Mouse (Mus musculus) naive thymus-derived CD4-positive, alpha-beta T cell, adult 2 months (primary cell): Measurements from ENCODE around the gene 1700029P11Rik.
"Not testable (repeated sequence)": the region's sequence is repeated elsewhere in the genome, so short reads cannot be mapped to it uniquely, and the experiment has no call there.

Source experiments
- DNase-seq: peaks from one replicate; pipeline ENCODE4 v3.0.0-alpha.2; 2011; ENCODE audit warnings: low read depth

The 1700029P11Rik gene

DNA sequence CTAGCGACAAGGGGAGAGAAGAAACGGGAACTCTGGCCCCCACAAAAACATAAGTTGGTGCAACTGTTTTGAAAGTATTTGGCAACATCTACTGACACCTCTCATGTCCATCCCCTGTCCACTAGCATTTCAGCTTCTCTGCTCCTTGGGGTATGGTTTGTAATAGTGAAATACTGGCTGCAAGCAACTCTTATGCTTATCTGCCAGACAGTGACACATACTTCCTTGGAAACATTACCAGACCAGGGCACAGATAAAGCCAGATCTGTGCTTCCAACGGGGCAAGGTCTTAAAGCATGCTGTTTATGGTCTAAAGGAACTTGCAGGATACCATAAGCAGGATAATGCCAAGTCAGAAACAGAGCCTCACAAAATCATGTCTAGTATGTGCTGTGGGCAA is 21.4 kb upstream of the 1700029P11Rik start:
- DNase-seq, result no peak

DNA sequence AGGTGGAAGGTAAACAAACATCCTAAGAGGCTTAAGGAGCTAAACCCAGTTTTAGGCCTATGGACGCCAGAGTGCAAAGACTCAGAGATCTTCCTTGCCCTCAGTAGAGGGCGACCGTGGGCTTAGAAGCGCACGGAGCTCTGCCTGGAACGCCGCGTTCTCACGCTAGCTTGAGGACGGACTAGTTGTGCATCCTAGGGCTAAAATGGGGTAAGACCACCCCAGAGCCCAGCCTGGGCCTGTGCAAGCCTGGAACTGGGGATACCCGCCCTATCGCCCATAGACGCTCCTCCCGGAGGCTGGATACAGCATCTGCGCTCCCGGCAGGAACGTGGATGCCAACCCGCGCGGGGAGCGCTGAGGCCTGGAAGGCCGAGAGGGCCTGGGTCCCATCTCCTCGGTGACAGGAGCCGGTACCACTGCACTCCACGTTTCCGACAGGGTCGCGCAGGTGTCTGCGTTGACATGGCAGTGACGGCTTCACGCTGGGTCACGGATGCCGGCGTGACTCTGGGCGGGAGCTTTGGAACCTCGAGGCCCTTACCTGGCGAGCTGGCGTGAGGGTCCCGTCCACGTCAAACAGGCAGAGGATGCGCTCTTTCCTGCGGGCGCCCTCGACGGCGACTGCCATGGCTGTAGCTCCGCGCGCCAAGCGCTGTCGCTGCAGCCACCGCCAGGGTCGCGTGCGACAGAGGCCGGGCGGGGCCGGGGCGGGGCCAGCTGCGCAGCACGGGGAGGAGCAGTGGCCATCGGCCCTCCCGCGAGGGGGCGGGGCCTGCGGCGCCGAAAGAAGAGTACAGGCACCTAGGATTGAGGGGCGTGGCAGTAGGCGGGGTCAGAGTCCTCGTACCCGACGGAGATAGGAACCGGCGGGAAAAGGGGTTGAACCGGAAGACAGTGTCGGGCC is 19.9 kb upstream of the 1700029P11Rik start, which contains the start of gene Pmm1:
Gene Pmm1, minus strand, starts transcription at position 760 of the 907 bp plus-strand sequence.
- DNase-seq, result peak; percentile 100

DNA sequence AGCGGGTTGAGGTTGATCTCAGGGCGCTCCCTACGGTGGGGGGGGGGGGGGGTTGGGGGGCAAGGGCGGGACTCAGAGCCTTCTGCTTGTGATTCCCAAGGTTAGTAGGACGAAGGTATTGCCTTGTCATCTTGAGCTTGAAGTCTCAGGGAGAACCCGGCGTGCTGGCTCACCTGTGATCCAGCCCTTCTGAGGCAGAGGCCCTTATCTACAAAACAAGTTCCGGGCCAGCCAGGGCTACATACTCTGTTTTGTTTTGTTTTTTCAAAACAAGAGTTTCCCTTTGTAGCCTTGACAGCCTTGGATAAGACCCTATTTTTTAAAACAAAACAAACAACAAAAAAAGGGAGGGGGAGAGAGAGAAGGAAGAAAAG is 19.3 kb upstream of the 1700029P11Rik start:
- DNase-seq, result no peak

DNA sequence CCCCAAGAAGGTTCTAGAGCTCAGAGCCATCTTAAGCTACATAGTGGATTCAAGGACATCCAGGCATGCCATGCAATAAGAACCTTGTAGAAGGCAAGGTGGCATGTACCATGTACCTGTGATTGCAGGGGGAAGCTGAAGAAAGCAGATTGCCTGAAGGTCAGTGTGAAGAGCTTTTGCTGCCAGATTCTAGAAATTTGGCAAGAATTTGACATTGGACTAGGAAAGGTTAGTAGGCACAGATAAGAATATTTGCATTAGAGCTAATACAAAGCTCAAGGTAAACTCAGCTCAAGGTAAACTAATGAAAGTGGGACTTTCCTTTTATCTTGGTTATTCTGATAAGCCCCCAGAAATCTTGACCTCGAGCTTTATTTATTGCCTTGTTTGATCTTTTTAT is 16.1 kb upstream of the 1700029P11Rik start:
- DNase-seq, result no peak

DNA sequence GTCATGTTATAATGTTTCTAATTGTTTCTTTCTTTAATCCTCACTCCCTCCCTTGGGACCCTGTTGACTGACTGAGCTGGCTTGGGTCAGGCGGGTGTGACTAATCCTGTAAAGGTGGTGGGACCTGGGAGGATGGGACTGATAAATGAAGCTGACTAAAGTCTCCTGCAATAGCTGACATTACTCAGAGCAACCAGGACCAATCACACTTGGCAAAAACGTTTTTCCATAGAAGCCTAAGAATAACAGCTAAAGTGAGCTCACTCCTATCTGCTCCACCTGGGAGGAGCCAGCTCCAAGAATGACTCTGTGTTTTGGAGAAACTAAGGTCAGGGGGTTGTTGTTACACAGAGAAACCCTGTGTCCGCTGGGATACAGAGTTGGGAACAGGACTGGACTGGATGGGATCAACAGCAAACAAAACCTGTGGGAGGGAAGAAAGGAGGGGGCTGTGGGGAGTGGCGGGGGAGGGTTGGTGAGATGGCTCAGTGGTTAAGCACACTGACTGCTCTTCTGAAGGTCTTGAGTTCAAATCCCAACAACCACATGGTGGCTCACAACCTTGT is 15.3 kb upstream of the 1700029P11Rik start:
- DNase-seq, result no peak

DNA sequence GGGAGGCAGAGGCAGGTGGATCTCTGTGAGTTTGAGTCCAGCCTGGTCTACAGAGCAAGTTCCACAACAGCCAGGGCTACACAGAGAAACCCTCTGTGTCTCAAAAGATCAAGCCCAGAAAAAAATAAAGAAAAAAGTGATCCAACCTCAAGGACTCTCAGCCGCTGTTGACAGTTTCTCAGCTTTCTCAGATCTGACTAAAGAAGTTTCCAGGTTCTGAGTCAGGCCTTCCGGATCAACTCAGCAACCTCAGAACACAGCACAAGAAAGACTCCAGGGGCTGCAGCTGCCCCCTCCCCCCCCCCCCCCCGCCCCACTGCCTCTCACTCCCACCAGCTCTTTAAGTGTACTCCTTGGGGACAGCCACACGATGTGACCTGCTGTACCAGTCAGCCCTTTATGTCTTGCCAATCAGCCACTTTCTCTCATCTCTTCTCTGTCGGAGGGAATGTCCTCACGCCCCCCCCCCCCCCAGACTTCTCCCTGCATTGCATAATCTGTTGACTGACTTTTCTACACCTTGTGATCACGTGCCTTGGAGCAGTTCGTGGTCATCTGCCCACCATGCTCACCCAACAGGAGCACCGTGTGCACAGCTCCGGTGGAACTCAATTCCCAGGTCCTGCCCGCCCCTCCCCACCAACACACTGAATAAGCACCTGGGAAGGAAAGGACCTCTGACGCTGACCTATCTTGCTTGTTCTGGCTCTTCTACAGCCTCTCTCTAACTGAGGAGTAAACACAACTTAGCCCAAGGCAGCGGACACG is 14.1 kb upstream of the 1700029P11Rik start:
- DNase-seq, result no peak

DNA sequence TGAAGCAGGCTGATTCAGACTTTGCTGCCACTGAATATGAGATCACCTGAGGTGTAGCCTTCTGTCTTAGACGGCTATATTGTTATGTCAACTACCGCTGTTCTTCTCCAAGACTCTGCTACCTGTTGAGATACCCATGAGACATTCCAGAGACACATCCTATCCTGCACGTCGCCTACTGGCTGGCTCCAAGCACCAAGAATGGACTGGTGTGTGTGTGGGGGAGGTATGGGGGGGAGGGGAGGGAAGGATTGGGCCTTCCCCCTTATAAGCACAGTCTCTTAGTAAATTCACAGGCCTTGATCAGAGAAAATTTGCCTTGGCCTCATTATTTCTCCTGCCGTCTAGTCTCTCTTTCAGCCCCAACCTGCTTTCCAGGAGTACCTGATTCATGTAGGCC is 12.5 kb upstream of the 1700029P11Rik start:
- no peak for DNase-seq

DNA sequence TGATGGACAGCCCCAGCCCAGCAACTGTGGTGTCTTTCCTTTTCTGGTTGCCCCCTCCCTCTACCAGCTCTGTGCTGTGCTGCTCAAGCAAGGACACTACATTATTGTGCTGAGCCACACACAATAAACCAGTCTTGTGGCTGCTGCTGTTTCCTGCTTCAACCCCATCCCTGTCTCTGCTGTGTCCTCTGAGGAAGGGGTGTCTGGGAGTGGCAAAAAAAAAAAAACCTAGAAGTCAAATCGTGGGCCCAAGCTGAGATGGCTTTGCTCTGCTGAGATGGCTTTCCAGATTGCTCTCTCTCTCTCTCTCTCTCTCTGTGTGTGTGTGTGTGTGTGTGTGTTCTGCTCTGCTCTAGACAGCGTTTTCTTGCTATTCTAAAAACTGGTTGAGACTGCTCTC is 11.9 kb upstream of the 1700029P11Rik start:
- DNase-seq, result no peak

DNA sequence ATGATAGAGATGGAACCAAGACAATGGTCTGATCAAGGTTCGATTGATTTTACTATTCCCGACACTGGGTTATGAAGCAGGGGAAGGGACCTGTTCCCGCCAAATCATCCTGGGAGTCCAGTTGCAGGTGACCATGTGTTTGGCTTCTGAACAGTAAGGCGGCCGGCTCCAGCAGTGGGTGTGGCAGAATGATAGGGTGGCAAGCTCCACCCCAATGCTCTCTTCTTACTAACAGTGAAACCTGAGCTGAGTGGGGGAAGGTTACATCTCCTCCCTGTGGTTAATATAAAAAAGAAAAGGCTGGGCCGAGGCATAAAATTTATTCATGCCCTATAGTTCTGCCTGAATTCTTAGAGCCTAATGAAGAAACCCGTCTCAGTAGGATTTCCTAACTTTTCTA is 11.2 kb upstream of the 1700029P11Rik start:
- DNase-seq, result no peak

DNA sequence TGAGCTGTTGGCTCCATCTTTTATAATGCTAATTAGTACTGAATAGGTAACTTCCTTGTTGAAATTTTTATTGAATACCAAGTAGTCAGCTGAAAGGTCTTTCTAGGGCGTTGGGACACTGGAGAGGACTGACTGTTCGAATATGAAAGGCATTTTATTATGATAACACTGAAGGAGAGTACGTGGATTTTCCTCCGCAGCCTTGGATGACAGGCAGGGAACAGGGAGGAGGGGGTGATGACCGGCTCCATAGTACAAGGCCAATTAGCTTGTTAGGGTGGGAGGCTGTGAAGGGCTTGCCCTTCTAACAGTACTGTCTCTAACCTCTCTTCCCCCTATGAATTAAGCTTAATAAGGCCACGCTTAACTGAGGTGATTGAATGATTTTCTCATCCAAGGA is 10.7 kb upstream of the 1700029P11Rik start:
- DNase-seq, result not testable (repeated sequence)

DNA sequence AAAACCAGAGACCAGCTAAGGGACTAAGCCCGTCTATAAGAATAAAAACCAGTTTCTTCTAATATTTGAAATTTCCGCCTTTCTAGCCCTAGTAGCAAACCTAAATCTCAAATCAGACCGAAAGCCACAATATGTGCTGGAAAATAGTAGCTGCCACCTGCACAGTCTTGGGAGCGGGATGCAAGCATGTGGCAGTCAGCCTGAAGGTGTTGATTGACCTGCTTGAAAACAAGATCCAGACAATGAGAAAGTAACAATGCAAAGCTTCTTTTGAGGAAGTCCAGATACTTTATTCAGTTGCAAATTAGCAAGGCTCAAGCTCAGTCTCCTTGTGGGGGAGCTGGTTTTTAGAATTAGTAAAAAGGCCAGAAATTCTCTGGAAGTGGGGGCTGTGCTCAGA is 9.8 kb upstream of the 1700029P11Rik start:
- DNase-seq, result not testable (repeated sequence)

DNA sequence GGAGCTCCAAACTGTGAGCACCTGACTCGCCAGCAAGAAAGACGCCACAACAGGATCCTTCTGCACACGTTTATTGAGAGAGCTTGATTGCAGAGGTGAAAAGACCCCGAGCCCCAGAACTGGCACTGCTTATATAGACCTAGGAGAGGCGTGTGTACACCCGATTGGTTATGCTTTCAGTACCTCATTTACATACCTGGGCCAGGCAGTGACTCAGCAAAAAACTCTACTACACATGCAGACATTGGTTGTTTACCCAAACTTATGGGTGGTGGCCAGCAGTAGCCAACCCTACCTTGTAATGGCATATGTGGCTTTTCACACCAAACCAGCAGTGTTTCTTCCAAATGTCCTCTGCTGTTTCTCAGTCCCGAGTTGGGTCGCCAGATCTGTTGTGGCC is 5.2 kb upstream of the 1700029P11Rik start:
- not testable (repeated sequence) for DNase-seq

DNA sequence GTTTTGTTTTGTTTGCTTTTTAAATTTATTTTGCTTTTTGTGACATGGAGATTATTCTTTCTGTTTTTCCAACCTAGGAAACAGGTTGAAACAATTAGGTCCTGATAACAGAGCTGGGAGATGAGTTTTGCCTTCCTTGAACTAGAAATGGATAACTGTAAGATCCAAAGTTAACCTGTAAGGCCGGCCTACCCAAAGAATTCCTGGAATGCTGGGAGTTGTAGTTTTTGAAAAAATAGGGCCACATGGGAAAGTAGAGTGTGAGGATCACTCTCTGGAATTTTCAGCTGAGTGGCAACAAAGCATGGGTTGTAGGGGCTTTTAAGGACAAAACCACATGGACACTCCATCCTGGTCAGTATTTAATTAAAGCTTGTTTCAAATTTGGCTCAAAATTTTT is 1.8 kb downstream of the 1700029P11Rik start:
- DNase-seq, result no peak

DNA sequence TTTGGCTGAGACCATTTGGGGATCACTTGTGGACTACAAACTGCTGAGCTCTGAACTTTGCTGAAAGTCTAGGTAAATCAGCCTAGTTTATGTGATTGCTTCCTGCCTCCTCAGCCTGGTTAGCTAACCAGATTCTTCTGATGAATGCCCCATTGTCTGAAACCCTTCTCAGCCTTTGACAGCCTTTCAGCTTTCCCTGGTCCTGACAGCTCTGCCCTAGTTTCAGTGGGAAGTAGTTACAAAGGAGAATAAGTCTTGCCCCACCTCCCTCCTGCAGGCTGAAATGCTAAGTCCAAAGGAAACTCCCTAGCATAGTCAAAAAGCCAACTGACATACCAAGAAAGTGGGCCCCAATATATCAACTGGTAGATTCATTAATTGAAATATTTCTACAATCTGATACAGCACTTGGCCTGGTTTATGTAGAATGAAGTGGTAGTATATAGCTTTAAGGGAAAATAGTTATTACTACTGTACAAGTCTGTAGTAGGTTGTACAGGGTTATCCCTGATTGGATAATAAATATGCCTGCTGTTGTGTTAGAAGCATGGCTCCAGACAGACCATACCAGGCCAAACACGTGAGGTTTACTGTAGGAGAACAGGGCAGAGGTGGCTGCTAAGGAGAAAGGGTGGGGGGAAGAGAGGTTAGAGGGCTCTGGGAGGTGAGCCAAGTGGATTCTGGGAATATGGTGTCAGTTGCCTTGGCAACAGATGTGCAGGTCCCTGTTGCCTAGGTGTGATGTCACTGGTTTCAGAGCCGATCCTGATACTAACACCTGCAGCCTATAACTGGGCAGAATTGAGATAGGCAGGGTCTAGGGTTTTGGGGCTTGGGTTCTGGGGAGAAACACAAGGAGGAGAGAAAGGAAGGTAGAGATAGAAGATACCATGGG is 5.2 kb downstream of the 1700029P11Rik start:
- no peak for DNase-seq

DNA sequence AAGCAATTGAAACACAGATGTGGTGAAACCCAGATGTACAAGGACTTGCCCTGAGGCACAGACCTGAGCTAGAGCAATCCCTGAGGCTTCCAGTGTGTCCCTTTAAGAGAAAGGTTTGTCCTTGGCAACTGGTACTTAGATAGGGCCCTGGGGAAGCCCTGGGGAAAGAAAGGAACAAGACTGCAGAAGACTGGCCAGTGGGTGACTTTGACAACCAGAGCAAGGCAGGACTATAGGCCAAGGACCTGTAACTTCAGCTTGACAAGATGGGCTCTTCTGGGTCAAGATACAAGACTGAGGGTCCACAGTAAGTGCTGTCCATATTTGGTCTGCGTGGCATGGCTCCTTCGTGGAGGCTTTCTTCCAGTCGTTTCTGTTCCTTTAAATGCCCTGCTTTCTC is 7.3 kb downstream of the 1700029P11Rik start, which contains the start of gene Xrcc6:
Gene Xrcc6, plus strand, starts transcription at position 190 of the 400 bp plus-strand sequence.
- no peak for DNase-seq

DNA sequence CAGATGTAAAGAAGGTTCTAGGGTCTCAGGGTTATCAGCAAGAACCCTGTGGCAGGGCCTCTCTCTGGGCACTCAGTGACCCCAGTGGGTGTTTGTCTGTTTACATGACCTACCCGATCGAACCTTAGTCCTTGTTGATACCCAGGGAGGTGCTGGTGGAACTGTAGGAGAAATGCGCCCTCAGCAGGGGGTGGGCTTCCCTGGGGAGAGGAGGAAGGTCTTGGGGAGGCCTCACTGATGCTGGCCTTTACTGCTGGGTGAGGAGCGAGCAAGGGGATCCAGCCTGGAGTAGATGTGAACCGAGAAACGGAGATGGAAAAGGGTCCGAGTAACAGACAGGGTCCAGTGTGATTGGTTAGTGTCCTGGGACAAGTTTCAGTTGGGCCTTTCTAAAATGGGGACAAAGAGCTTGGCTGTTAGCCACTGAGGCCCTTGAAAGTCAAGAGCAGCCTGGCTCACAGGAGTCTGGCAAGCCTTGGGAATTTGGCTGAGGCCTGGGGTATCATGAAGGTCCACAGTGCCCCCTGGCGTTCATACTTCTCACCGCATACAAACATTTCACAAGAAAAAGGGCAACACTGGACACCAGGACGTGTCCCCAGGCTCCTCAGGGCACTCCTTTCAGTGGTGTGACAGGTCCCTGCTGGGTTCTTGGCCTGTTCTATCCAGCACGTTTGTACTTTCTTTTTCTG is 9.2 kb downstream of the 1700029P11Rik start:
- DNase-seq, result peak; percentile 79

DNA sequence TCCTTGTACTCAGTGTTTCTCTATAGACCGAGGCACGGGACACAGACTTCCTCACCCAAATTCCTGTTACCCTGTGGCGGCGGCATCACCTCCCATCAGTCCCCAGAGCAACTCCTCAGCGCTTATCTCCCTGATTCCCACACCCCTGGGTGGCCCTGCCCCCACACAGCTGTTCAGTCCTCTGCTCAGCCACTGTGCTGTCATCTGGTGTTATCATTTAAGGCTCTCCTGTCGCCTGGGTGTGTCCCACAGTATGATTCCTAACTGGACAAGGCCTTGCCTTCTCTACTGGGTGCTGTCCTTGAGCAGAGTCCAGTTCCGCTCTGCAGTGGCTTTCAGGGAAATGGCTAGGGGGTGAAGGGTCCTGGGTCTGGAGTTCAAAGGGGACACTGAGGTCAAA is 10.2 kb downstream of the 1700029P11Rik start:
- DNase-seq, result no peak

DNA sequence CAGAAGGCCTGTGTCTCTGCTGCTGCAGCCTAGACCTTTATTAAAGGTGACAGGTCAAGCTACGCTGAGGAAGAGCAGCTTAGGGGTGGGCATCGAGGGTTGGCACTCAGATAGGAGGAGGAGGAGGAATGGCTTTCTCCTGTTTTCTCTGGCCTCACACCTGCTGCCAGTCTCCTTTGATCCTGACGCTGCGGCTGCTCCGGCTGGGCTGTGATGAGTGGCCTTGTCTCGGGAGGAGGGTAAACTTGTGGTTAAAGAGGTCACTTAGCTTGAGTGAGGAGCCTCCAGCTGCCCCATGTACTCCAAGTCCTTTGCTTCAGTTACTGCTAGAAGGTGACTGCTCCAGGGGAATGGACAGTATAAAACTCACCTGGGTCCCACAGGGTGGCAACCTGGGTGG is 13.7 kb downstream of the 1700029P11Rik start:
- DNase-seq, result no peak

DNA sequence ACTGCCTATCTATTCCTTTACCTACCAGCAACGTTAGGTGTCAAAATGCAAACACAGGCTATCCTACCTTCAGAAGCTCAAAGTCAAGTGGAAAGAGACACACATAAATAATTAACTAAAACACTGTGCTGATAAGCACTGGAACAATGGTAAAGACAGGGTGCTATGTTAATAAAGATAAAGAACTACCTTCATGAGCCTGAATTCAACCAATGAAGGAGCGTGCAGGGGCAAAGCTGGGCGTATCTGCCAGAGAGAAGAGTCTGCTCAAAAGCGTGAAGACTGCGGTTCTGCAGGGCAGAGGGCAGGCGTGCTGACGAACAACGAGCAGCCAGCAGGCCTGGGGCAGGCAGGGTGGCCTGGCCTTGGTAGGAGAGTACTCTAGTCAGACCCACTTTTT is 23.9 kb downstream of the 1700029P11Rik start:
- DNase-seq, result no peak

DNA sequence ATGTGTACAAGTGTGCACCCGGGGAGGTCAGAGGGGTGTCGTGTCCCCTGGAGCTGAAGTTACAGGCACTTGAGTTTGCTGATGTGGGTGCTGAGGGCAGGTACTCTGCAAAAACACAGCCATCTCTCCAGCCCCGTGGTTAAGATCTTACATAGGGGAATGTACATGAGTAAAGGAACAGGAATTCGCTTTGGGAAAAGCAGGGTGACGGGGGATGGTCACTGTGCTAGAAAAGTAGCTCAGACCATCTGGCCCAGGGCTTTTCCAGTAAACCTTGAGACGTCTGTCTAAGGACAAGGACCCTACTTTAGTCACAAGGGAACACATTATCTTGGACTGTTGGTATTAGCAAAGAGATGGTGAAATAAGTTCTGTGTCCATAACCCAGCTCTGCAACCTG is 31.6 kb downstream of the 1700029P11Rik start:
- no peak for DNase-seq

DNA sequence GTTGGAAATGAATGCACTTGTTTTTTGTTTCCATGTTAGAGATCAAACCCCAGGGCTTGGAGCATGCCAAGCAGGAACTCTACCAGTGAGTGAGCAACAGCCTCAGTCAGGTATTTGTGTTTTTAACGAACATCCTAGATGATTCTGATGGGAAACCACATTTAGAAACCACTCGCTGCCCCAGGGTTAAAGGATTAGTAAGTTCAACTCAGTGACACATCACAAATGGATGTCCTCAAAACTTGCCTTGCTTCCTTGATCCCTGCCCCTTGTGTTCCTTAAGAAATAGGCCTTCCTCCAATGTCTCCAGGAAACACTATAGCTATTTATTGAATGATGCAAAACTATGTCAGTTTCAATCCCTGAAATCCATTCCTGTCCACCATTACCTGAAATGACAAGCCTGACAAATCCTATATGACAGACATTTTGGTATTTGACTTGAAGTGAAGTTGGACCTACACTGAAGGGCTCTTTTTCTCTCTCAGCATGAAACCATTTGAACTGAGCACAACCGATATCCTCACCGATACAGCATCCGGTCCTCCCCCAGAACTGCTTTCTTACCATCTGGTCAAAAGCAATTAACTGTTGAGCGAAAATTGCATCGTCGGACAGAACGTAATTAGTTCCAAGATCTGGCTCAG is 34.5 kb downstream of the 1700029P11Rik start:
- DNase-seq, result peak; percentile 49
